Mouse (Mus musculus): ENCODE results near the gene Tbc1d32.

Tbc1d32 gene

DNA sequence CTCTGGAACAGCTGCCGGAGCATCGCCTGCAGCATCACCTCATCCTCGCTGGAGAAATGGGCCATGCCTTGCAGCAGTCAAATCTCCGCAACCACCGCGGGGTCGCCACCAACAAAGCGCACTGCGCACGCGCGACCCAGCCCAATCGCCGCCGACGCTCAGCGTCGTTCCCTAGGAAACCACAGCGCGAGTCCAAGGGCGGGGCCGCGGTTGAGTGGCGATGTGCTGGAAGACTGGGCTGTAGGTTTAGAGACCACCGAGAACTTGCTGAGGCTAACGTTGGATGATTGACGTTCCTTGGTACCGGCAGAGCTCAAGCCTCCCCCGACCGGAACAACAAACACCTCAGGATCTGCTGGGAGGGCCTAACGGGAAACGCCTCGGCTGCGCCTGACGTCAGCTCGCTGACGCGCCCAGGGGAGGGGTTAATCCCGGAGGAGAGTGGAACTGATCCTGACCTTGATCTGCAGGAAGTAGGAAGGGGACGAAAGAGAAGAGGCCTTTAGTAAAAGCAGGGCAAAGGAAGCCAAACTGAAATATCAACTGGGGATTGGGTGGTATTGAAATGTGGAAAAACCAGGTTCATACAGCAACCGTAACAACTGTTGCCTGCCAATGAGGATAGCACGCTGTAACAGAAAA is at the start of gene Tbc1d32:
TSS of gene Tbc1d32 (minus strand) at position 122 of the 642 bp plus-strand sequence.
- peak; percentile 42; the same call in 1 of the 2 replicates for TF ChIP-seq GATA4 (IDR thresholded peaks at IDR 0.05; ENCODE audit: insufficient replicate concordance, low read length)

DNA sequence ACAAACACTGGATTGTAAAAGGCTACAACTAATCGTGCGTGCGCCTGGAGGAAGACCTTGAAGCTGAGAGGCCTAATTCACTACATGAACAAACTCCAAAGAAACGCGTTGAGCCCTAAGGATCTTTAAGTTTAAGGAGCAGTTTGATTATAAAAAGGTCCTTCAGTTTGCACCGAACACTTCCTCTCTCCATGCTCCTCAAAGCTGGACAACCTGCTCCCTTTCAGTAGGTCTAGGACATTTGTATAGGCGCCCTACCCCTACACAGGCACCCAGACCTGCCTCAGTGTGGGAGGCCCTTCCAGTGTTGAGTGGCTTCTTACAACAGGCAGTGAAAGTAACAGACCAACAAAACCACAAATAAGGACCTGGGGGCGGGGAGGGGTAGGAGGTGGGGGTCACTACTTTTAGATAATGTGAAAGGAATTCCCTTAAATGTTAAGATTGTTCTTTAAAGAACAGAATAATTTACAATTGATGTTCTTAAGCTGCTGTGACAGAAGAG is 666 bp downstream of the Tbc1d32 start:
- no peak for TF ChIP-seq GATA4 (IDR thresholded peaks at IDR 0.05; ENCODE audit: insufficient replicate concordance, low read length)

DNA sequence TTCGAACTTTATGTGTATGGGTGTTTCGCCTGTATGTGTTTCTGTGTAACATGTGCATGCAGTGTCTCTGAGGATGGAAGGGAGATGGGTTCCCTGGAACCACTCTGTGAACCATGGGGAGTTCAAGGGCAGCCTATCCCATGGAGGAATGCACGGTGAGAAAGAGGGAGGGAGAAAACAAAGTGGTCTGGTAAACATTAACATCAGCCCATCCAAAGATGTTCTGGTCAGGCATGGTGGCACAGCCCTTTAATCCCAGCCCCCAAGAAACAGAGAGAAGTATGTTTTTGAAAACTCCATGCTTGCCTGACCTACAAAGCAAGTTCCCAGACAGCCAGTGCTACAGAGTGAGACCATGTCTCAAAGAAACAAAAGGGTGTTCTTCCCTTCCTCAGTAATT is 12.7 kb downstream of the Tbc1d32 start:
- TF ChIP-seq GATA4 (IDR thresholded peaks at IDR 0.05; ENCODE audit: insufficient replicate concordance, low read length): no peak

DNA sequence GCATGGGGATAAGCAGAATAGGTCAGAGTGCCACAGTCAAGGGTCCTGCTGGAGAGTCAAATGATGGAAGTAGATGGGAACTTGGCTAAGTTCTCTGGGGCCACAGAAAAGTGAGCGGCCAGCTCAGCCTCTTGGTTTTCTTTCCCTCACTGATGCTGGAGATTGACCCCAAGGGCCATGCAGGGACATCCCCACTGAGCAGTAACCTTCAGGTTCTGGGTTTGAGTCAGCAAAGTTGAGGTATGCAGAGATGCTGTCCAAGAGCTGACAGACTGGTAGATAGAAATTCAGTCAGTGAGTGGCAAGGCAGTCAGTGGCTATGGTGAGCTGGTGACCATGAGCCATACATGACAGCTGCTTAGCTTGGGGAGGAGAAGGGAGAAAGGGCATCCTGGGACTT is 18.1 kb downstream of the Tbc1d32 start:
- TF ChIP-seq GATA4 (IDR thresholded peaks at IDR 0.05; ENCODE audit: insufficient replicate concordance, low read length): no peak

DNA sequence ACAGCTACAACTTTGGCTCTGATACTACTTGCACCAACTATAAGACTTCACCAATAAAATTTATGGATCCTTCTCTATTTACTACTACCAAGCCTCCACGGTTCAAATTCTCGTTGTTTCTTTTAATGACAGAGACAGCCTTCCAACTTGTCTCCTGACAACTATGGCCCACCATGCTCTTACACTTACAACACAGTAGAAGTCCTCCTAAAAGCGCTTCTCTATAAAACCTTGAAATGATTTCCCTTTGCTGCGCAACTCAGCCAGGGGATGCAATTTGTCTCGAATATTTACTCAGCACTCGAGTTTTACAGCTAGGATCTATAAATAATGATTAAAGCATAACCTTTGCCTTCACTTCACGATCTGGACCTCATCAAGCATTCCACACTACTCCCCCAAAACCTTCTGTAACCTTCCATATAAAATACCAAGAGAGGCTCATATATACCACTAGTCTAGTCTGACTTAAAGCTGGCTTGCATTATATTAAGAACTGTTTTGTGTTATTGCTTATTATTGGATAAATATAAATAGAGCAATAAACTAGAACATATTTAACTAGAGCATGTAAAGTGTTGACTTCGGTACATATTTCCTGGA is 21.6 kb downstream of the Tbc1d32 start:
- no peak for TF ChIP-seq GATA4 (IDR thresholded peaks at IDR 0.05; ENCODE audit: insufficient replicate concordance, low read length)

DNA sequence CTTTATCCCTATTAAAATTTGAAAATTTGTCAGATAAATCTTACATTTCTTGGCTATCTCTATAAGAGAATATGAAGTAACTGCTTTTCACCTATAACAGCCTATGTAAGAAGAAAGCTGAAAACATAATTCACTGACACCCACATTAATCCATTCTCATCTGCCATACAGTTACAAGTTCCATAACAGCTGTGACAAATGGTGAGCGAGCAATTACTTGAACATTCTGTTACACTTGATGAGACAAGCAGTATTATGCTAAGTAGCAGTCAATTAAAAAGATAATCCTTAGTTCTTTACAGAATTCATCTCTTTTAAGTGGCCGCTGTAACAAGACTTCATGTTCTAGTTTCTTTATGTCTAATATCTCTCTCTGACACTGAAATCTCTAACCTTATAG is 24.1 kb downstream of the Tbc1d32 start:
- no peak for TF ChIP-seq GATA4 (IDR thresholded peaks at IDR 0.05; ENCODE audit: insufficient replicate concordance, low read length)

DNA sequence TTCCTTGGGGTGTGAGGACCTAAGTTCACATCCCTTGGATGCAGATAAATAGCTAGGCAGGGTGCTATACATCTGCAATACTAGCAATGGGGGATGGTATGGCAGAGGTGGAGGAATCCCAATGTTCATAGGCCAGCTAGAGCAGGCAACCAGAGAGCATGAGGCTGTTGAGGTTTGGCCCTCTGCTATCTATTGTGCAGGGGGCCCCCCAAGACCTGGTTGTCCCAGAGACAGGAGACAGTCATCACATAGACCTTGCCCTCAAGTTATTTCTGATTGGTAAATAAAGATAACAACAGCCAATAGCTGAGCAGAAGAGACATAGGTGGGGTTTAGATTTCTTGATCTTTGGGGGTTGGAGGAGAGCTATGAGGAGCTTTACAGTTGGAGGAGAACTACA is 28.6 kb downstream of the Tbc1d32 start:
- no peak for TF ChIP-seq GATA4 (IDR thresholded peaks at IDR 0.05; ENCODE audit: insufficient replicate concordance, low read length)

DNA sequence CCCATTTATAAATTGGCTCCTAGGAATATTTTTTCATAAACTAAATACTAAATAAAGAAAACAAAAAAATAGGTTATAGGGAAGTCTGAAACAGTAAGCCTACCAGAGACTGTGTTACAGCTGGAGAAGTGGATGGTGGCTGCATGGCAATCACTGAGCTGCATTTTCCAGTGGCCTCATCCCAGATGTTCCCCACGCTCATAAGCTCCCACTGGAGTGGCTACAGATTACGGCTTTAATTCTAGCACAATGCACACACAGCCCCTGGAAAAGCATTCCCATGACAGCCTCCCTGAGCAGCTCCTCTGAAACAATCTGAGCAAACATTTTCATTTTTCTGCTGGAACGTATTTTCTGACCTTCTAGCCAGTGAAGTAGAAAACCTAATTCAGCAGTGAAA is 29.8 kb downstream of the Tbc1d32 start:
- no peak for TF ChIP-seq GATA4 (IDR thresholded peaks at IDR 0.05; ENCODE audit: insufficient replicate concordance, low read length)

DNA sequence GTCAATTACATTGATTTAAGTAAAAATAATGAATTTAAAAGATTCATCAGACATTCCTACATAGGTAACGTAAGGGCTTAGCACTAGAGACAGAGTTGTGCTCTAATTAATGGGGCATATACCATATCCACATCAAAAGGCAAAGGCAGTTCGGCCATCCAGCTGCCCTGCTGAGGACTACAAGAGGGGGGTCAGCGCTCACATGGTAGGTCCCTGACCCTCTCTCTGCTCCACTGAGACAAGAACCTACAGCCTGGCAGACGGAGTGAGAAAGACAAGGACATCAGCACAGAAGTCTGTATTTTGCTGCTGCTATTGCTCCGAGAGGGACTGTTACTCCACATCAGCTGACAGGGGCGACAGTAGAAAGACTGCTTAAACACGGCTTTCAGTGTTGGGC is 34.2 kb downstream of the Tbc1d32 start:
- TF ChIP-seq GATA4 (IDR thresholded peaks at IDR 0.05; ENCODE audit: insufficient replicate concordance, low read length): no peak

DNA sequence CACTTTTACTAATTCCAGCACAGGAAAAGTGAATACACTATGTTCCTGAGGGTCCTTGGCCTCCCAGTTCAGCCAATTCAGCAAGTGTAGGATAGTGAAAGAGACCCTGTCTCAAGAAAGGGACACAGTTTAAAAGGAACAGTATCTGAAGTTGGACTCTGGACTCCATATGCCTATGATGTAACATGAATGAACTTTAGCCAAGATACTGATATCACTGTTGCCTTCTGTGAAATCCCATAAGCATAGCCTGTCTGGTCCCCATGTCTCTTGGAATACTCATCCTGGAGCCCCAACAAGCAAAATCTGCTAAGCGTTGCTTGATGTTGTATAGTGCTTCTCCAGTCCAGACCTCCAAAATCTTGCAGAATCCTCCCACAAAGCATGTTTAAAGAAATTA is 46.8 kb downstream of the Tbc1d32 start:
- TF ChIP-seq GATA4 (IDR thresholded peaks at IDR 0.05; ENCODE audit: insufficient replicate concordance, low read length): no peak

DNA sequence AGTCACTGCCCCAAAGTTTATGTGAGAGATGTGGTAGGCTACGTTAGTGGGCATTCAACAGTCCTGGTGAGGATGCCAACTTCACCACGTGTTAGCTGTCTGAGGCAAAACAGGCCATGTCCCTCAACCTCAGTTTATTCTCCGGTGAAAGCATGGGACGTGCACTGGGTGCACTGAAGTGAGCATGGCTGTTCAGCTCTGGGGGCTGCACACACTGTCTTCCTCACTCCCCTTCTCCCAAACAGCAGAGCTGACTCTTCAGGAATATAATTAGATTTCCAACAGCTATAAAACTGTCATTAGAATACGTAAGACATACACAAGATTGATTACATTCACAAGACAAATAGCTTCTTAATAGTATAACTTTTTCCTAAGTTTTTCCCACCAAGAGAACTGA is 55.3 kb downstream of the Tbc1d32 start:
- no peak for TF ChIP-seq GATA4 (IDR thresholded peaks at IDR 0.05; ENCODE audit: insufficient replicate concordance, low read length)

DNA sequence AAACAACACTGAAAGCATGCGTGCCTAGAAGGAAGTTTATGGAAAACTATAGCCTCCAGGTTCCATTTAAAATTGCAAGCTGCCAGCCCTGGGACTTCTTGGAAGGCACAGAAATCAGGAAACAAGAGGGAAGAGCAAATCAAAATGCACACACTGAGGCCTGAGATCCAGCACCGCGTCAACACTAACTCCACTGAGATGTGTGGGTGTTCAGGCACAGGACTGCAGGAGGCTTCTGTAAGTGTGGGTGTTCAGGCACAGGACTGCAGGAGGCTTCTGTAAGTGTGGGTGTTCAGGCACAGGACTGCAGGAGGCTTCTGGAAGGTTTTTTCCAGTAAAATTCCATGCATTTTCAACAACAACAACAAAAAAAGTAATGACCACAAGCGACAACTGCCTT is 62.7 kb downstream of the Tbc1d32 start:
- no peak for TF ChIP-seq GATA4 (IDR thresholded peaks at IDR 0.05; ENCODE audit: insufficient replicate concordance, low read length)

DNA sequence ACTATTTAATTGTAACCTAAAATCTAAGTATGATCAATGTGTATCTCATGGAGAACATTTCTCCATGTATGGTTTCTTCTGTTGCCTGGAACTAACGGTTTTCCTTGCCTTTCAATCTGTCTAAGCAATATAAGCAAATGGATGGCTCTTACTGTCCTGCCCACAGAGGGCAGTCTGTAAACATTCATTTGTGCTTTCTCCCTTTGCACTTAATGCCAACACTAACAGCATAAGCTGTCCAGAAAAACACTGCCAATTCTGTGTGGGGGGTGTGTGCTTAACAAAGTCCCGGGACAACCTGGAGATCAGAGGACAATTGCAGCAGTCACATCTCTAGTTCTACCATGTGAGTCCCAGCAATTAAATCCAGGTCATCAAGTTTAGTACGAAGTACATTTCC is 64.1 kb downstream of the Tbc1d32 start:
- no peak for TF ChIP-seq GATA4 (IDR thresholded peaks at IDR 0.05; ENCODE audit: insufficient replicate concordance, low read length)

DNA sequence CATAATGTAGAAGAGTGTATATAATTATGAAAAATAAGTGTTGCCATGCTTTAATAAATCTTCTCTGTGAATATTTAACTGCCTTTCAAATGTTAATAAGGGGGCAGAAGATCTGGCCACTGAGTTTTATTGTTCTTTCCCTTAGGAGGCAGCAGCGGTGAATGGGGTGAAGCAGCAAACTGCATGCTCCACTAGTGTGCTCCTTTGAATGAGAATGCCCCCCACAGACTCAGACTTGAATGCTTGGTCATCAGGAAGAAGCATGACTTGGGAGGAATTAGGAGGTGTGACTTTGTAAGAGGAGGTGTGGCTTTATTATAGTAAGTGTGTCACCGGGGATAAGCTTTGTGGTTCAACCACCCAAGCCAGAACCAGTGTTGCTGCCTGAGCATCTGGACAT is 69.7 kb downstream of the Tbc1d32 start:
- TF ChIP-seq GATA4 (IDR thresholded peaks at IDR 0.05; ENCODE audit: insufficient replicate concordance, low read length): no peak

DNA sequence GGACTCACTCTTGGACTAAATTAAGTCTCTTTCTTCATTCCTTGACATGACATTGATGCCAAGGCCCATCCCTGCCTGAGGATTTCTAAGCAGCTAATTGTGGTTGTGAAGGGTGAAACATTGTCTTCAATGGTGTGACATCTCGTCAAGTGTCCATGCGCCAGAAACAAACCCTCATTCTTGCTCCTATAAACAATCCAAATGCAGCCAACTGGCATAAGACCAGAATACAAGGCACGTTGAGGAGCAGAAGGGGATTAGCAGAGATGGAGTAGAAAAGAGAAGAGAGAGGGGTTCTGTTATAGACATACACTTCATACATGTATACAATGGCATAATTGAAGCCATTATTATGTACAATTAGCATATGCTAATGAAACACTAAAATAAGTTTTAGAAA is 70.3 kb downstream of the Tbc1d32 start:
- TF ChIP-seq GATA4 (IDR thresholded peaks at IDR 0.05; ENCODE audit: insufficient replicate concordance, low read length): no peak

DNA sequence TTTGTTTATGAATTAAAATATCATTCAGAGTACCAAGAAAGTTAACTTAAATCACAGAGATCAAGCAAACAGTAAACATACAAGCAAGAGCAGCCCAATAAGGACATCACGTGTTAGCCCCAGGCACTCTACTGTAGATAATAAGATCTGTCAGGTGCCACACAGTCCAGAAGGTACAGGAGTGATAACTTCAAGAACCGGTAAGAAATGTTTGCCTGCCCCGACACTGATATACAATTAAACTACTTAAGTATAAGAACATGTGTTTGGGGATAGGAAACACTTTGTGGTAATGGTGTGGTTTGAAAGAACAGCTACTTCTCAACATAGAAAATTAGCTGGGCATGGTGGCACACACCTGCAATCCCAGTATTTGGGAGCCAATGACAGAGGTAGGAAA is 71.5 kb downstream of the Tbc1d32 start:
- TF ChIP-seq GATA4 (IDR thresholded peaks at IDR 0.05; ENCODE audit: insufficient replicate concordance, low read length): no peak

DNA sequence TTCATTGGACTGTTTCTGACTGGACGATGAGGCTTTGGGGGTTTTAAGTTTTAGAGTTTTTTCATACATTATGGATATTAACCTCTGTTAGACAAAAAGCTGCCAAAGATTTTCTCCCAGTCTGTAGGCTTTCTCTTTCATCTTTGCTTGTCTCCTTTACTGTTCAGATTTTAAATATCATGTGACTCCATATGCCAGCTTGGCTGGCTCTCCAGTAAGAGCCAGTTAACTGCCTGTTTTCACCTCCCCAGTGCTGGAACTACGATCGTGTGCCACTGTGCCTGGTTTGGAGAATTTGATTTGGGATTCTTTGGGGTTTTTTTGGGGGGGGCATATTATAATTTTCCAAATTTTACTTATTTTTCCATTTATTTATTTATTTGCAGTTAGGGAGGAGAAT is 79.6 kb downstream of the Tbc1d32 start:
- TF ChIP-seq GATA4 (IDR thresholded peaks at IDR 0.05; ENCODE audit: insufficient replicate concordance, low read length): no peak

All from liver, adult (tissue).